Mouse (Mus musculus) lung, postnatal 10 days (tissue): ENCODE measurements at regions not wholly inside any gene's neighbourhood (a gene's known extent, or its start where the extent isn't known, plus 50 kb on each side); places are given as distances from the start of the nearest gene placed in this dataset.
A peak's percentile ranks its signal among the peaks of the same experiment; 100 is the strongest.
"Not testable (repeated sequence)": the region's sequence is repeated elsewhere in the genome, so short reads cannot be mapped to it uniquely, and the experiment has no call there.

Source experiments
- DNase-seq: peaks from one replicate; pipeline ENCODE4 v3.0.0; 2021

GRCm38 (mm10) chr12:22951956-22952355 lies 828.1 kb downstream of the Gm10330 start:
- peak; percentile 12 for DNase-seq

DNA sequence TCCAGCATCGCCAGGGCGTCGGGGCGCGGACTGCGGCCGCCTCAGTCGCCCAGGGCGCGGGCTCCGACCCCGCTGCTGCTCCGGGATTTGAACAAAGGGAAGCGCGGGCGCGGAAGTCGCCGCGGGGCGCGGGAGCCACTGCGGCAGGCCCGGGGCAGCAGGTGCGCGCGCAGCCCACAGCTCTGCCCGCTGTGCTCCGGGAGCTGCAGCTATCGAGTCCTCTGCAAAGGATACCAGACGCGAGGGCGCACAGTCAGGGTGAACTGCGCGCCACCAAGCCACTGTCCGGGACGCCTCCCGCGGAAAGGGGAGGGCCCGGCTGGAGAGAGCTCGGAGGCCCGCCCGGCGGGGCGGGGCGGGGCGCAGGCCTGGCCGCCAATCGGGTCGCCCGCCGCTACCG lies 873.9 kb downstream of the Gm10330 start:
- not testable (repeated sequence) for DNase-seq
